Mouse (Mus musculus) hindbrain, embryonic 12.5 days (tissue): ENCODE results near the gene 4430402I18Rik. TPM values are rescaled to one million over a fixed set of nuclear protein-coding genes. Genes with fewer than 3 reads are reported as not detected.
A peak's percentile ranks its signal among the peaks of the same experiment; 100 is the strongest.

ENCODE experiments used
- ATAC-seq: fragments of 200-750 bp; cut with Nextera tagmentation; 2 replicates; pipeline ENCODE4 v1.8.0; 2017; ENCODE audit warnings: moderate TSS enrichment; ENCODE audit not compliant: low FRiP score
- H3K27ac ChIP-seq: fragments of 300-500 bp; sonication (generic); 2 replicates; pipeline ENCODE4 v1.5.1; 2016; ENCODE audit warnings: mild to moderate bottlenecking
- H3K27me3 ChIP-seq: fragments of 300-500 bp; sonication (generic); 2 replicates; pipeline ENCODE4 v1.6.1; 2016; ENCODE audit warnings: mild to moderate bottlenecking
- H3K36me3 ChIP-seq: fragments of 300-500 bp; sonication (generic); 2 replicates; pipeline ENCODE4 v1.6.1; 2016; ENCODE audit warnings: mild to moderate bottlenecking
- H3K4me1 ChIP-seq: fragments of 300-500 bp; sonication (generic); 2 replicates; pipeline ENCODE4 v1.6.1; 2016
- H3K4me2 ChIP-seq: fragments of 300-500 bp; sonication (generic); replicated peaks from 2 replicates; pipeline ENCODE4 v1.6.1; 2016; ENCODE audit warnings: mild to moderate bottlenecking
- H3K4me3 ChIP-seq: fragments of 300-500 bp; sonication (generic); 2 replicates; pipeline ENCODE4 v1.5.1; 2016; ENCODE audit warnings: mild to moderate bottlenecking
- H3K9ac ChIP-seq: fragments of 300-500 bp; sonication (generic); 2 replicates; pipeline ENCODE4 v1.6.1; 2016; ENCODE audit warnings: mild to moderate bottlenecking, moderate library complexity
- H3K9me3 ChIP-seq: fragments of 300-500 bp; sonication (generic); replicated peaks from 2 replicates; pipeline ENCODE4 v1.6.1; 2016; ENCODE audit warnings: mild to moderate bottlenecking
- WGBS: fragments of 180-500 bp; shearing (Covaris S2); methylation state at CpG from one replicate; pipeline ENCODE4 v1.1.7; 2016; 5-methylcytosine and 5-hydroxymethylcytosine counted together
- polyA plus RNA-seq: library from polyadenylated mRNA; unstranded; fragments of >200 nt; fragmentation: Nextera tagmentation; extraction: Ambion mirVana; gene quantifications from 2 replicates; pipeline ENCODE4 v1.2.1, GENCODE M21; 2016

The 4430402I18Rik gene
- polyA plus RNA-seq, 1 experiment from 2014 or later, result 1.1 TPM

DNA sequence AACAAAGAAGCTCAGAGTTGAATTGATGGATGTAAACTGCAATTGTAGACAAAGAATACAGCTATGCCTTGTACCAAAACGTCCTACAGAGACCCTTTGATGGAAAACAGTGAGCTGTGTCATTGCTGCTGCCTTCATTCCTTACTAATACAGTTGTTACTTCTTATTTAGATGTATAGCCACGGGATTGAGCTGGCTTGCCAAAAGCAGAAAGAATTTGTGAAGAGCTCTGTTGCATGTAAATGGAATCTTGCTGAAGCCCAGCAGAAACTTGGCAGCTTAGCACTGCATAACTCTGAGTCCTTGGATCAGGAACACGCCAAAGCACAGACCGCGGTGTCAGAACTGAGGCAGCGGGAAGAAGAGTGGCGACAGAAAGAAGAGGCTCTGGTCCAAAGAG is 27.3 kb upstream of the 4430402I18Rik start:
- Histone ChIP-seq H3K9me3 (no peaks in the 10 kb centered on the region), H3K4me1 (peaks cover 9% of the 10 kb centered on the region), H3K27me3 (no peaks in the 10 kb centered on the region), H3K4me3 (no peak overlapping the region), H3K36me3 (peaks cover 39% of the 10 kb centered on the region), H3K9ac (no peak overlapping the region), H3K4me2 (no peak overlapping the region), H3K27ac (no peak overlapping the region)
- no peak for ATAC-seq
- 73% methylated on average over 7 of the region's 7 CpGs for WGBS

DNA sequence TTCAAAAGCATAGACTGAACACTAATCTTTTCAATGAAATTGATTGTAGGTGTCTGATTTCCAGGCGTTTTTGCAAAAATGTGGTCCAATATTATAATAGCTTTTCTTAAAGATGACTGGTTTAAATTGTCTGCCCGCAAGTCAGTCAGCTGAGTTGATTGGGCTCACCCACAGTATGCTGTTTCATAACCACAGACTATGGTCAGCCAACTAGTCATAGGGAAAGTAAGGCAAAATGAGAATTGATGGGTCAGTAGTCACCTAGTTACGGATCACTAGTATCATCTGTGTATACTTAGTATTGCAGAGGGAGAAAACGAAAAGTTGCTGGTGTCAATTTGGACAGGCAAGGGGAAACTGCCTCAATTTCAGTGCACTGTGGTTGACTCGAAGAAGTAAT is 23.8 kb upstream of the 4430402I18Rik start:
- ATAC-seq, result no peak
- WGBS, result 68% methylated on average over 5 of the region's 5 CpGs
- Histone ChIP-seq H3K27ac (no peak overlapping the region), H3K9me3 (no peaks in the 10 kb centered on the region), H3K4me2 (peak overlapping the region; percentile 75), H3K4me1 (peaks cover 13% of the 10 kb centered on the region), H3K36me3 (peaks cover 27% of the 10 kb centered on the region), H3K27me3 (0 out of 2 replicates have a peak, but pooled peaks cover 2% of the 10 kb centered on the region), H3K9ac (peak overlapping the region; percentile 89), H3K4me3 (peak overlapping the region; percentile 76)

GRCm38 (mm10) chr19:28990590-28991221 is 23.1 kb upstream of the 4430402I18Rik start:
- ATAC-seq, result peak; percentile 82
- Histone ChIP-seq H3K9ac (peak overlapping the region; percentile 89), H3K4me3 (peak overlapping the region; percentile 76), H3K4me1 (peaks cover 13% of the 10 kb centered on the region), H3K9me3 (no peaks in the 10 kb centered on the region), H3K27me3 (0 out of 2 replicates have a peak, but pooled peaks cover 2% of the 10 kb centered on the region), H3K4me2 (peak overlapping the region; percentile 75), H3K36me3 (peaks cover 21% of the 10 kb centered on the region), H3K27ac (peak overlapping the region; percentile 85)
- WGBS, result under 1% methylated on average over 32 of the region's 41 CpGs

DNA sequence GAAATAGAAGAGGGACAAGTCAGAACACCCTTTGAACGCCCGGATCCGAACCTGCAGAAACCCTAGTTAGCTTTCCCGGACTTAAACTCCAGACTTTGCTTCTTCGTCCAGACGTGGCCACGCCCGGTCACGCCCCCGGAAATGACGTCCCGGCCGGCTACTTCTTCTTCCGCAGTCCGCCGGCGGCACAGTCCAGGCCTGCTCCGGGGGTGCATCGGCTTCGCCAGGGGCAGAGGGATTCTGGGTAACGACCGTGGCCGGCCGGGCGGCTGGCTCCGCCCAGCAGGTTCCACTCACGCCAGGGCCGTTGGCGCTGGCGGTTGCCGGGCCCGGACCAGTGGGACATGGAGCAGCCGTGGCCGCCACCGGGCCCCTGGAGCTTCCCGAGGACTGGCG is 22.6 kb upstream of the 4430402I18Rik start, which contains the start of gene Cdc37l1:
Cdc37l1 (plus strand) TSS at position 159 of the 396 bp plus-strand sequence.
- H3K4me3 ChIP-seq, result peak within 1 kb of the TSS; percentile 76
- under 1% methylated on average over 37 of the region's 37 CpGs for WGBS
- peak within 1 kb of the TSS; percentile 85 for H3K27ac ChIP-seq
- peaks cover 13% of the 10 kb centered on the region for H3K4me1 ChIP-seq
- H3K4me2 ChIP-seq, result peak within 1 kb of the TSS; percentile 75
- H3K27me3 ChIP-seq, result 0 out of 2 replicates have a peak, but pooled peaks cover 2% of the 10 kb centered on the region
- ATAC-seq, result peak; percentile 98
- H3K9ac ChIP-seq, result peak within 1 kb of the TSS; percentile 89
- H3K36me3 ChIP-seq, result peaks cover 16% of the 10 kb centered on the region
- H3K9me3 ChIP-seq, result no peaks in the 10 kb centered on the region

GRCm38 (mm10) chr19:28989515-28989914 is 21.9 kb upstream of the 4430402I18Rik start:
- H3K9me3 ChIP-seq, result no peaks in the 10 kb centered on the region
- no peak for ATAC-seq
- H3K36me3 ChIP-seq, result peaks cover 9% of the 10 kb centered on the region; the same call in 1 of the 2 replicates
- H3K9ac ChIP-seq, result peak overlapping the region; percentile 89; the same call in 1 of the 2 replicates
- peaks cover 13% of the 10 kb centered on the region for H3K4me1 ChIP-seq
- 69% methylated on average over 8 of the region's 8 CpGs for WGBS
- peak overlapping the region; percentile 75 for H3K4me2 ChIP-seq
- H3K27ac ChIP-seq, result no peak overlapping the region
- peak overlapping the region; percentile 76 for H3K4me3 ChIP-seq
- H3K27me3 ChIP-seq, result 0 out of 2 replicates have a peak, but pooled peaks cover 2% of the 10 kb centered on the region

DNA sequence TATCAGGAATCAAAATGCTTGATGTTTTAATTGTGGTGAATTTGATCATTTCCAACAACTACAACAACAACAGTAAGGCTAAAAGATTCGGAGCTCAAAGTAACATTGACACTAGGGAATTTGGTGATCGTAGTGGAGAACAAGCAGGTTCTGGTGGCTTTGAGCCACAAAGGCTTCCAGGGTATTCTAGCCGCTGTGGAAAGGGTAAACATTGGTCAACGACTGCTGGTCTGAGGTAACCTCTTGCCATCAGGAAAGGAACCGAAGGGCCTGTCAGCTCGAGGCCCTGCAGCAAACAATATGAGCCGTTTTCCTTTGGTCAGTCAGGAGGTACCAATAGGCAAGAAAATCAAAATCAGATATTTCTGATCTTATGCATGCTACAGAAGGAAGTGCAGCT is 15.0 kb upstream of the 4430402I18Rik start:
- no peak overlapping the region for H3K4me3 ChIP-seq
- no peak overlapping the region for H3K4me2 ChIP-seq
- H3K27ac ChIP-seq, result no peak overlapping the region
- 84% methylated on average over 7 of the region's 7 CpGs for WGBS
- no peak for ATAC-seq
- H3K9me3 ChIP-seq, result no peaks in the 10 kb centered on the region
- no peaks in the 10 kb centered on the region for H3K4me1 ChIP-seq
- no peaks in the 10 kb centered on the region for H3K27me3 ChIP-seq
- H3K36me3 ChIP-seq, result no peaks in the 10 kb centered on the region
- H3K9ac ChIP-seq, result no peak overlapping the region

- Histone ChIP-seq H3K27me3 (peaks cover 6% of the 10 kb centered on the region), H3K4me1 (no peaks in the 10 kb centered on the region), H3K36me3 (no peaks in the 10 kb centered on the region), H3K27ac (no peak overlapping the region), H3K4me2 (peak overlapping the region; percentile 72), H3K9me3 (no peaks in the 10 kb centered on the region), H3K4me3 (peak overlapping the region; percentile 38), H3K9ac (peak overlapping the region; percentile 55)
- WGBS, result 16% methylated on average over 35 of the region's 35 CpGs
- ATAC-seq, result peak; percentile 92
Observed at GRCm38 (mm10) chr19:28974862-28975611, 7.4 kb upstream of the 4430402I18Rik start.

- Histone ChIP-seq H3K4me3 (no peak overlapping the region), H3K4me2 (no peak overlapping the region), H3K27ac (no peak overlapping the region), H3K36me3 (no peaks in the 10 kb centered on the region), H3K27me3 (peaks cover 6% of the 10 kb centered on the region), H3K4me1 (peaks cover 13% of the 10 kb centered on the region), H3K9me3 (no peaks in the 10 kb centered on the region), H3K9ac (no peak overlapping the region)
- 70% methylated on average over 11 of the region's 11 CpGs for WGBS
- ATAC-seq, result no peak
Observed at GRCm38 (mm10) chr19:28970251-28970650, 2.7 kb upstream of the 4430402I18Rik start.

DNA sequence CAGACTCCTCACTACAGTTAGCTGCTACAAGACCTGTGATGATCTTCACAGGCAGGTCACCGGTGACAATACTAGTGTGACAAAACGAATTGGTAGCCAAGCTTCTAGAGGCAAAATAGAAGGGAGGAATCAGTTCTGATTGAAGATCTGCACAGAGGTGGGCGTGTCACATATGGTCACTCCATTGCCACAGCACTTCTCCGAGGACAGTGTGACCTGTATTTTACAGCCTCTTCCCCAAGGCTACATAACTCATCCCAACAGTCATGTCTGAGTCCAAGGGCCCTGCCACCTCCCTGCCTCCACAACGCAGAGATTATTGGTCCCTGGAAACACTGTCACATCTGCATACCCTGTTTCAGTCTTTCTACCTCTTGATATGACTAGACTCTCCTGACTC is 1.6 kb upstream of the 4430402I18Rik start:
- no peak for ATAC-seq
- H3K9ac ChIP-seq, result no peak overlapping the region
- H3K9me3 ChIP-seq, result no peaks in the 10 kb centered on the region
- 88% methylated on average over 5 of the region's 5 CpGs for WGBS
- no peaks in the 10 kb centered on the region for H3K36me3 ChIP-seq
- H3K27ac ChIP-seq, result no peak overlapping the region
- no peak overlapping the region for H3K4me2 ChIP-seq
- H3K27me3 ChIP-seq, result 0 out of 2 replicates have a peak, but pooled peaks cover 3% of the 10 kb centered on the region
- H3K4me3 ChIP-seq, result no peak overlapping the region
- H3K4me1 ChIP-seq, result peaks cover 19% of the 10 kb centered on the region

DNA sequence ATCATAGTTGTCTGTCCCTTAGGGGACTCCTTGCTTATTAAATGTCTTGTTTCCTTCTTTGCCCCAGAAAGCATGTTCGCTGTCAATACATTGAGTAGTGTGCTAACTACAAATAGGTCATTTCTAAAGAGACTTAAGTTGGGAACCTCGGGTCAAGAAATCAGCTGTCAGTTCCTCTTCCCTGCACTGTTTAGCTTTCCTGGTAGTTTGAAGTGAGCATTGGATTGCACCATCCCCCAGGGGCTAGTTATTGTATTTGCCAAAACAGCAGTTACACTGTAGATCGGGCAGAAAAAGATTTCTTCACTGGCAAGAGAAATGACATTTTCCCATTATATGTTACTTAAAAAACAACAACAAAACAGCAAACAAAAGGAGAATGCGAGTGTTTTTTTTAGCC is 578 bp upstream of the 4430402I18Rik start:
- Histone ChIP-seq H3K9ac (no peak overlapping the region), H3K27ac (no peak overlapping the region), H3K4me2 (no peak overlapping the region), H3K4me1 (peaks cover 19% of the 10 kb centered on the region), H3K36me3 (no peaks in the 10 kb centered on the region), H3K9me3 (no peaks in the 10 kb centered on the region), H3K27me3 (no peaks in the 10 kb centered on the region), H3K4me3 (no peak overlapping the region)
- no peak for ATAC-seq
- WGBS, result 68% methylated on average over 4 of the region's 4 CpGs

DNA sequence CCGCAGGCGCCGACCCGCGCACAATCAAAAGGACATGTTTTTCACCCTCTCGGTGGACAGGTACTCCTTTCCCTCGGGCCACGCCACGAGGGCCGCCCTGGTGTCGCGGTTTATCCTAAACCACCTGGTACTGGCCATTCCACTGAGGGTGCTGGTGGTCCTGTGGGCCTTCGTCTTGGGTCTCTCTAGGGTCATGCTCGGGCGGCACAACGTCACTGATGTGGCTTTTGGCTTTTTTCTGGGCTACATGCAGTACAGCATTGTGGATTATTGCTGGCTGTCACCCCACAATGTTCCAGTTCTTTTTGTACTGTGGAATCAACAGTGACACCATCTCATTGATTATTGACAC is 3.1 kb downstream of the 4430402I18Rik start:
- 6% methylated on average over 16 of the region's 16 CpGs for WGBS
- H3K27me3 ChIP-seq, result 0 out of 2 replicates have a peak, but pooled peaks cover 4% of the 10 kb centered on the region
- peak overlapping the region; percentile 24; the same call in 1 of the 2 replicates for H3K27ac ChIP-seq
- peak; percentile 66 for ATAC-seq
- no peaks in the 10 kb centered on the region for H3K36me3 ChIP-seq
- no peaks in the 10 kb centered on the region for H3K9me3 ChIP-seq
- H3K4me1 ChIP-seq, result peaks cover 19% of the 10 kb centered on the region
- peak overlapping the region; percentile 66 for H3K4me3 ChIP-seq
- peak overlapping the region; percentile 78 for H3K9ac ChIP-seq
- H3K4me2 ChIP-seq, result peak overlapping the region; percentile 80

DNA sequence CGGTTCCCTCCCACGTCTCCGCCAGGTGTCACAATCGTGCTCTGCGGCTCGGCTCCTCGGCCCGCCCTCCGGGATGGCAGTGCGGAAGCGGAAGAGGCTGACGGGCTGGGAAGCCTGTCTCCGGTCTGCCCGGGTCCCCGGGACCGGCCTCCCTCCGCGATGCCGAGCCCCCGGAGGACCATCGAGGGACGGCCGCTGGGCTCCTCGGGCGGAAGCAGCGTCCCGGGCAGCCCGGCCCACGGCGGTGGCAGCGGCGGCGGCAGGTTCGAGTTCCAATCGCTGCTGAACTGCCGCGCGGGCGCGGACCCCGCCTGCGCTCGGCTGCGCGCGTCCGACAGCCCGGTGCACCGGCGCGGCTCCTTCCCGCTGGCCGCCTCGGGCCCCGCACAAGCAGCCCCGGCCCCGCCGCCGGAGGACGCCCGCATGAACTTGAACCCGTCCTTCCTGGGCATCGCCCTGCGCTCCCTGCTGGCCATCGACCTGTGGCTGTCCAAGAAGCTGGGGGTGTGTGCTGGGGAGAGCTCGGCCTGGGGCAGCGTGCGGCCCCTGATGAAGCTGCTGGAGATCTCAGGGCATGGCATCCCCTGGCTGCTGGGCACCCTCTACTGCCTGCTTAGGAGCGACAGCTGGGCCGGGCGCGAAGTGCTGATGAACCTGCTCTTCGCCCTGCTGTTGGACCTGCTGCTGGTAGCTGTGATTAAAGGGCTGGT is 3.6 kb downstream of the 4430402I18Rik start, which contains the start of gene Plpp6:
Plpp6 (plus strand) TSS at position 112 of the 710 bp plus-strand sequence.
- Histone ChIP-seq H3K36me3 (no peaks in the 10 kb centered on the region), H3K27me3 (0 out of 2 replicates have a peak, but pooled peaks cover 4% of the 10 kb centered on the region)
- WGBS, result under 1% methylated on average over 58 of the region's 73 CpGs

More for the DNA sequence above, 3.6 kb downstream of the 4430402I18Rik start, which contains the start of gene Plpp6:
- Histone ChIP-seq H3K9ac (peak within 1 kb of the TSS; percentile 78), H3K4me1 (peaks cover 19% of the 10 kb centered on the region), H3K4me2 (peak within 1 kb of the TSS; percentile 80), H3K27ac (peak within 1 kb of the TSS; percentile 24; the same call in 1 of the 2 replicates), H3K4me3 (peak within 1 kb of the TSS; percentile 66), H3K9me3 (no peaks in the 10 kb centered on the region)
- peak; percentile 92 for ATAC-seq
